Mouse (Mus musculus) heart, postnatal 0 days (tissue): ENCODE data around the gene Tifa. TPM values are rescaled to one million over a fixed set of nuclear protein-coding genes. Genes with fewer than 3 reads are reported as not detected.

Source experiments
- ATAC-seq: fragments of 200-750 bp; cut with Nextera tagmentation; 2 replicates; pipeline ENCODE4 v1.8.0; 2017; ENCODE audit warnings: low read depth, moderate number of reproducible peaks, moderate library complexity; ENCODE audit not compliant: insufficient read depth
- DNase-seq: peaks from one replicate; pipeline ENCODE4 v3.0.0-alpha.2; 2016; ENCODE audit warnings: low spot score
- H3K27ac ChIP-seq: fragments of 300-500 bp; sonication (generic); 2 replicates; pipeline ENCODE4 v1.5.1; 2014; ENCODE audit warnings: low read depth, mild to moderate bottlenecking
- H3K27me3 ChIP-seq: fragments of 300-500 bp; sonication (generic); 2 replicates; pipeline ENCODE4 v1.6.1; 2014; ENCODE audit warnings: low read length, mixed read lengths; ENCODE audit not compliant: control insufficient read depth, insufficient read depth
- H3K36me3 ChIP-seq: fragments of 300-500 bp; sonication (generic); replicated peaks from 2 replicates; pipeline ENCODE4 v1.6.1; 2014; ENCODE audit warnings: low read length, mixed read lengths; ENCODE audit not compliant: control insufficient read depth, insufficient read depth
- H3K4me1 ChIP-seq: fragments of 300-500 bp; sonication (generic); 2 replicates; pipeline ENCODE4 v1.6.1; 2014; ENCODE audit warnings: antibody characterized with exemption; ENCODE audit not compliant: control insufficient read depth, insufficient read depth
- H3K4me2 ChIP-seq: fragments of 300-500 bp; sonication (generic); 2 replicates; pipeline ENCODE4 v1.6.1; 2014; ENCODE audit warnings: low read depth, mild to moderate bottlenecking, low read length, moderate library complexity
- H3K4me3 ChIP-seq: fragments of 300-500 bp; sonication (generic); 2 replicates; pipeline ENCODE4 v1.5.1; 2014; ENCODE audit warnings: low read depth, low read length
- H3K9ac ChIP-seq: fragments of 300-500 bp; sonication (generic); replicated peaks from 2 replicates; pipeline ENCODE4 v1.6.1; 2014; ENCODE audit warnings: low read depth, low read length, mixed read lengths
- H3K9me3 ChIP-seq: fragments of 300-500 bp; sonication (generic); replicated peaks from 2 replicates; pipeline ENCODE4 v1.6.1; 2016; ENCODE audit warnings: low read length; ENCODE audit not compliant: control insufficient read depth
- CTCF ChIP-seq: IDR thresholded peaks from 2 replicates; pipeline ENCODE4 v1.5.1; 2016; ENCODE audit warnings: antibody characterized with exemption, control low read depth, low read depth
- EP300 ChIP-seq: IDR thresholded peaks from 2 replicates; pipeline ENCODE4 v1.6.1; 2016; ENCODE audit warnings: antibody characterized with exemption, low read depth
- WGBS: fragments of 180-500 bp; shearing (Covaris S2); extraction: QIAGEN DNeasy Blood & Tissue Kit; methylation state at CpG from one replicate; pipeline ENCODE4 v1.1.7; 2014; 5-methylcytosine and 5-hydroxymethylcytosine counted together
- polyA plus RNA-seq: library from polyadenylated mRNA; unstranded; fragments of >200 nt; fragmentation: Nextera tagmentation; extraction: Ambion mirVana; gene quantifications from 2 replicates; pipeline ENCODE4 v1.2.1, GENCODE M21; 2015
- total RNA-seq: library from RNA; depleted of rRNA; stranded (reverse); fragments of >200 nt; gene quantifications from 2 replicates; pipeline ENCODE4 v1.2.3, GENCODE M21; 2014; ENCODE audit warnings: low replicate concordance

The Tifa gene
- total and polyA plus RNA-seq, 2 experiments from 2014 or later: 1.4 to 2.6 TPM

GRCm38 (mm10) chr3:127788919-127789318, 686 bp upstream of the Tifa start:
- DNase-seq (no peak), ATAC-seq (no peak)
- TF ChIP-seq CTCF (no peak), EP300 (no peak)
- Histone ChIP-seq H3K27me3 (peaks cover 11% of the 10 kb centered on the region; the same call in 1 of the 2 replicates), H3K27ac (no peak overlapping the region), H3K9me3 (no peaks in the 10 kb centered on the region), H3K9ac (no peak overlapping the region), H3K36me3 (no peaks in the 10 kb centered on the region), H3K4me3 (no peak overlapping the region), H3K4me2 (no peak overlapping the region), H3K4me1 (no peaks in the 10 kb centered on the region)
- 28% methylated on average over 8 of the region's 8 CpGs for WGBS

- DNase-seq: peak; percentile 38
- H3K27ac ChIP-seq: peak overlapping the region; percentile 23
These were observed 840 bp downstream of the Tifa start for GRCm38 (mm10) chr3:127790234-127791055.

GRCm38 (mm10) chr3:127791056-127791483, 1.5 kb downstream of the Tifa start:
- TF ChIP-seq EP300 (no peak), CTCF (no peak)
- no peaks in the 10 kb centered on the region for H3K4me1 ChIP-seq
- DNase-seq (no peak), ATAC-seq (0 out of 2 replicates have a peak, but pooled peaks have one; percentile 27)
- no peaks in the 10 kb centered on the region for H3K9me3 ChIP-seq
- peak overlapping the region; percentile 63 for H3K4me3 ChIP-seq
- H3K36me3 ChIP-seq: no peaks in the 10 kb centered on the region
- peaks cover 11% of the 10 kb centered on the region; the same call in 1 of the 2 replicates for H3K27me3 ChIP-seq
- peak overlapping the region; percentile 57 for H3K9ac ChIP-seq
- WGBS: 4% methylated on average over 15 of the region's 15 CpGs
- no peak overlapping the region for H3K27ac ChIP-seq
- H3K4me2 ChIP-seq: peak overlapping the region; percentile 98

More at GRCm38 (mm10) chr3:127790234-127791055, 840 bp downstream of the Tifa start:
- under 1% methylated on average over 34 of the region's 36 CpGs for whole genome bisulfite sequencing
- no peaks in the 10 kb centered on the region for H3K4me1 ChIP-seq
- H3K4me3 ChIP-seq: peak overlapping the region; percentile 63
- no peaks in the 10 kb centered on the region for H3K36me3 ChIP-seq
- ATAC-seq: peak; percentile 56
- H3K4me2 ChIP-seq: peak overlapping the region; percentile 98
- H3K9ac ChIP-seq: peak overlapping the region; percentile 59
- H3K27me3 ChIP-seq: peaks cover 11% of the 10 kb centered on the region; the same call in 1 of the 2 replicates
- no peaks in the 10 kb centered on the region for H3K9me3 ChIP-seq
- TF ChIP-seq CTCF: no peak
- no peak for TF ChIP-seq EP300

GRCm38 (mm10) chr3:127791595-127792561, 2.3 kb downstream of the Tifa start:
- no peaks in the 10 kb centered on the region for H3K4me1 ChIP-seq
- 61% methylated on average over 4 of the region's 4 CpGs for WGBS
- no peak overlapping the region for H3K4me3 ChIP-seq
- H3K9me3 ChIP-seq: no peaks in the 10 kb centered on the region
- peak overlapping the region; percentile 98; the same call in 1 of the 2 replicates for H3K4me2 ChIP-seq
- no peak for DNase-seq
- TF ChIP-seq CTCF: no peak
- TF ChIP-seq EP300: no peak
- no peak overlapping the region for H3K9ac ChIP-seq
- peaks cover 11% of the 10 kb centered on the region; the same call in 1 of the 2 replicates for H3K27me3 ChIP-seq
- no peak overlapping the region for H3K27ac ChIP-seq
- no peak for ATAC-seq
- H3K36me3 ChIP-seq: no peaks in the 10 kb centered on the region; the same call in 1 of the 2 replicates

DNA sequence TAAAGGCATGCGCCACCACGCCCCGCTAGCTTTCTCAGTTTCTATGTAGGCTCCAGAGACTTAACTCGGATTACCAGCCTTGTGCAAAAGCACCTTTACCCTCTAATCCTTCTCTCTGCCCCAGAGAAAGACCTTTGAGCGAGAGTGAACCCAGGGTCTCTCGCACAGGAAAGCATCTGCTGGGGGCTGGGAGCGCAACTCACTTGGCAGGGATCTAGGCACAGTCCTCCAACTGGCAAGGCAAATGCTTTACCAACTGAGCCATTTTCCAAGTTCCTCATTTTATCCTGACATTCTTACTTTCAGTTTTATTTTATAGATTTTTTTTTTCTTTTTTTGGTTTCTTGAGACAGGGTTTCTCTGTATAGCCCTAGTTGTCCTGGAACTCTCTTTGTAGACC, 3.4 kb downstream of the Tifa start:
- Histone ChIP-seq H3K4me1 (no peaks in the 10 kb centered on the region), H3K4me2 (no peak overlapping the region), H3K9ac (no peak overlapping the region), H3K4me3 (no peak overlapping the region), H3K9me3 (no peaks in the 10 kb centered on the region), H3K36me3 (no peaks in the 10 kb centered on the region; the same call in 1 of the 2 replicates), H3K27me3 (peaks cover 8% of the 10 kb centered on the region; the same call in 1 of the 2 replicates), H3K27ac (no peak overlapping the region)
- whole genome bisulfite sequencing: 83% methylated on average over 7 of the region's 7 CpGs
- ATAC-seq (no peak), DNase-seq (no peak)
- TF ChIP-seq EP300: no peak
- no peak for TF ChIP-seq CTCF
